Mouse (Mus musculus) CD4-positive, CD25-positive, alpha-beta regulatory T cell (primary cell): ENCODE data around the gene Olfr843. TPM values are rescaled to one million over a fixed set of nuclear protein-coding genes. Genes with fewer than 3 reads are reported as not detected.

Experiments
- polyA plus RNA-seq: library from polyadenylated mRNA; unstranded; fragments of 100-300 nt; shearing (Covaris generic); gene quantifications from one replicate; pipeline ENCODE4 v1.2.1, GENCODE M21; 2017

Olfr843 gene
- polyA plus RNA-seq: 0.04 TPM

GRCm38 (mm10) chr9:19251887-19252286 lies at the start of gene Olfr843:
Olfr843 (minus strand) TSS chr9:19251987.

Other genes starting within 250 kb of the Olfr843 start
- not detected for gene Olfr835, start 219.3 kb downstream of the Olfr843 start, polyA plus RNA-seq
- not detected for gene Olfr836, start 131.6 kb downstream of the Olfr843 start, polyA plus RNA-seq
- gene Olfr837, start 115.7 kb downstream of the Olfr843 start, polyA plus RNA-seq: not detected
- 0.05 TPM for gene Olfr839-ps1, start 74.7 kb downstream of the Olfr843 start, polyA plus RNA-seq
- not detected for gene Olfr844, start 64.4 kb upstream of the Olfr843 start, polyA plus RNA-seq
- not detected for gene Olfr845, start 84.5 kb upstream of the Olfr843 start, polyA plus RNA-seq
- gene Olfr846, start 112.0 kb upstream of the Olfr843 start, polyA plus RNA-seq: not detected
- not detected for gene Olfr847, start 126.7 kb upstream of the Olfr843 start, polyA plus RNA-seq
- gene Olfr849, start 188.3 kb upstream of the Olfr843 start, polyA plus RNA-seq: not detected
- not detected for gene Olfr850, start 226.3 kb upstream of the Olfr843 start, polyA plus RNA-seq
- gene Olfr851, start 241.3 kb upstream of the Olfr843 start, polyA plus RNA-seq: not detected